Mouse (Mus musculus): ENCODE results near the gene Adamts13. TPM values are rescaled to one million over a fixed set of nuclear protein-coding genes. Genes with fewer than 3 reads are reported as not detected.

Adamts13 gene
- 0.16 TPM in 1 of 2 replicates, not detected in the other for polyA plus RNA-seq (2012; ENCODE audit: insufficient read depth, insufficient read length, missing spikeins)

- Histone ChIP-seq H3K27ac (ENCODE audit: insufficient read depth, low read depth, low read length) (peak within 1 kb of the TSS; percentile 74), H3K4me3 (ENCODE audit: insufficient read depth, low read length) (no peak within 1 kb of the TSS), H3K4me1 (ENCODE audit: control insufficient read depth, insufficient read depth, low read length) (peaks cover 25% of the 10 kb centered on the region)
- TF ChIP-seq POLR2A (IDR thresholded peaks at IDR 0.05; ENCODE audit: borderline replicate concordance, low read depth, low read length) = no peak
- no peak for TF ChIP-seq CTCF (IDR thresholded peaks at IDR 0.05; ENCODE audit: low read depth, low read length)
Measured at GRCm38 (mm10) chr2:26973116-26973515, at the start of gene Adamts13. Gene Adamts13 (plus strand): TSS chr2:26973416.

GRCm38 (mm10) chr2:26927745-26928476, 45.3 kb upstream of the Adamts13 start:
- peaks cover 39% of the 10 kb centered on the region for H3K4me1 ChIP-seq (ENCODE audit: control insufficient read depth, insufficient read depth, low read length)
- H3K4me3 ChIP-seq (ENCODE audit: insufficient read depth, low read length) = no peak overlapping the region
- H3K27ac ChIP-seq (ENCODE audit: insufficient read depth, low read depth, low read length) = peak overlapping the region; percentile 35
- no peak for TF ChIP-seq CTCF (IDR thresholded peaks at IDR 0.05; ENCODE audit: low read depth, low read length)
- no peak for TF ChIP-seq POLR2A (IDR thresholded peaks at IDR 0.05; ENCODE audit: borderline replicate concordance, low read depth, low read length)

GRCm38 (mm10) chr2:26930390-26930789, 42.8 kb upstream of the Adamts13 start:
- 0 out of 2 replicates have a peak, but pooled peaks have one; percentile 30 for TF ChIP-seq CTCF (IDR thresholded peaks at IDR 0.05; ENCODE audit: low read depth, low read length)
- no peak for TF ChIP-seq POLR2A (IDR thresholded peaks at IDR 0.05; ENCODE audit: borderline replicate concordance, low read depth, low read length)
- H3K27ac ChIP-seq (ENCODE audit: insufficient read depth, low read depth, low read length) = no peak overlapping the region
- H3K4me1 ChIP-seq (ENCODE audit: control insufficient read depth, insufficient read depth, low read length) = peaks cover 52% of the 10 kb centered on the region
- H3K4me3 ChIP-seq (ENCODE audit: insufficient read depth, low read length) = no peak overlapping the region

GRCm38 (mm10) chr2:26932473-26933303, 40.5 kb upstream of the Adamts13 start:
- H3K27ac ChIP-seq (ENCODE audit: insufficient read depth, low read depth, low read length) = peak overlapping the region; percentile 78
- peak overlapping the region; percentile 98 for H3K4me3 ChIP-seq (ENCODE audit: insufficient read depth, low read length)
- H3K4me1 ChIP-seq (ENCODE audit: control insufficient read depth, insufficient read depth, low read length) = peaks cover 55% of the 10 kb centered on the region
- no peak for TF ChIP-seq CTCF (IDR thresholded peaks at IDR 0.05; ENCODE audit: low read depth, low read length)
- TF ChIP-seq POLR2A (IDR thresholded peaks at IDR 0.05; ENCODE audit: borderline replicate concordance, low read depth, low read length) = no peak

GRCm38 (mm10) chr2:26933304-26934055, 39.7 kb upstream of the Adamts13 start, which contains the start of the genes Surf4 and Stkld1:
Gene Surf4 (minus strand): TSS chr2:26933928.
Gene Stkld1 (plus strand): TSS chr2:26934047.
- H3K4me1 ChIP-seq (ENCODE audit: control insufficient read depth, insufficient read depth, low read length) = peaks cover 48% of the 10 kb centered on the region
- TF ChIP-seq CTCF (IDR thresholded peaks at IDR 0.05; ENCODE audit: low read depth, low read length) = no peak
- peak; percentile 68; the same call in 1 of the 2 replicates for TF ChIP-seq POLR2A (IDR thresholded peaks at IDR 0.05; ENCODE audit: borderline replicate concordance, low read depth, low read length)
- H3K27ac ChIP-seq (ENCODE audit: insufficient read depth, low read depth, low read length) = peak within 1 kb of the TSS; percentile 78
- peak within 1 kb of the TSS; percentile 98 for H3K4me3 ChIP-seq (ENCODE audit: insufficient read depth, low read length)

- Histone ChIP-seq H3K27ac (ENCODE audit: insufficient read depth, low read depth, low read length) (no peak overlapping the region), H3K4me1 (ENCODE audit: control insufficient read depth, insufficient read depth, low read length) (peaks cover 36% of the 10 kb centered on the region), H3K4me3 (ENCODE audit: insufficient read depth, low read length) (no peak overlapping the region)
- TF ChIP-seq CTCF (IDR thresholded peaks at IDR 0.05; ENCODE audit: low read depth, low read length) (no peak), POLR2A (IDR thresholded peaks at IDR 0.05; ENCODE audit: borderline replicate concordance, low read depth, low read length) (no peak)
Measured at GRCm38 (mm10) chr2:26935286-26935685, 37.9 kb upstream of the Adamts13 start.

GRCm38 (mm10) chr2:26936425-26936824, 36.8 kb upstream of the Adamts13 start:
- Histone ChIP-seq H3K4me1 (ENCODE audit: control insufficient read depth, insufficient read depth, low read length) (peaks cover 33% of the 10 kb centered on the region), H3K27ac (ENCODE audit: insufficient read depth, low read depth, low read length) (no peak overlapping the region), H3K4me3 (ENCODE audit: insufficient read depth, low read length) (no peak overlapping the region)
- no peak for TF ChIP-seq POLR2A (IDR thresholded peaks at IDR 0.05; ENCODE audit: borderline replicate concordance, low read depth, low read length)
- no peak for TF ChIP-seq CTCF (IDR thresholded peaks at IDR 0.05; ENCODE audit: low read depth, low read length)

- Histone ChIP-seq H3K27ac (ENCODE audit: insufficient read depth, low read depth, low read length) (peak overlapping the region; percentile 42), H3K4me3 (ENCODE audit: insufficient read depth, low read length) (0 out of 2 replicates have a peak overlapping the region, but pooled peaks have one; percentile 6), H3K4me1 (ENCODE audit: control insufficient read depth, insufficient read depth, low read length) (peaks cover 9% of the 10 kb centered on the region)
- TF ChIP-seq CTCF (IDR thresholded peaks at IDR 0.05; ENCODE audit: low read depth, low read length) = 0 out of 2 replicates have a peak, but pooled peaks have one; percentile 24
- no peak for TF ChIP-seq POLR2A (IDR thresholded peaks at IDR 0.05; ENCODE audit: borderline replicate concordance, low read depth, low read length)
Measured at GRCm38 (mm10) chr2:26941539-26941938, 31.7 kb upstream of the Adamts13 start.

GRCm38 (mm10) chr2:26943253-26943652, 30.0 kb upstream of the Adamts13 start:
- TF ChIP-seq CTCF (IDR thresholded peaks at IDR 0.05; ENCODE audit: low read depth, low read length) (no peak), POLR2A (IDR thresholded peaks at IDR 0.05; ENCODE audit: borderline replicate concordance, low read depth, low read length) (no peak)
- peaks cover 9% of the 10 kb centered on the region for H3K4me1 ChIP-seq (ENCODE audit: control insufficient read depth, insufficient read depth, low read length)
- no peak overlapping the region for H3K4me3 ChIP-seq (ENCODE audit: insufficient read depth, low read length)
- H3K27ac ChIP-seq (ENCODE audit: insufficient read depth, low read depth, low read length) = no peak overlapping the region
